Mouse (Mus musculus) midbrain, embryonic 11.5 days (tissue): ENCODE measurements around the gene Nkpd1. TPM values are rescaled to one million over a fixed set of nuclear protein-coding genes. Genes with fewer than 3 reads are reported as not detected.

ENCODE experiments used
- ATAC-seq: fragments of 200-750 bp; cut with Nextera tagmentation; 2 replicates; pipeline ENCODE4 v1.8.0; 2017; ENCODE audit warnings: moderate TSS enrichment, moderate library complexity; ENCODE audit not compliant: low FRiP score
- DNase-seq: peaks from one replicate; pipeline ENCODE4 v3.0.0; 2015; ENCODE audit warnings: low spot score; ENCODE audit errors: missing footprints
- H3K27ac ChIP-seq: fragments of 300-500 bp; sonication (generic); 2 replicates; pipeline ENCODE4 v1.5.1; 2014; ENCODE audit warnings: low read depth, low read length
- H3K27me3 ChIP-seq: fragments of 300-500 bp; sonication (generic); 2 replicates; pipeline ENCODE4 v1.6.1; 2014; ENCODE audit warnings: mild to moderate bottlenecking, low read length, moderate library complexity, mixed read lengths; ENCODE audit not compliant: control insufficient read depth, insufficient read depth
- H3K36me3 ChIP-seq: fragments of 300-500 bp; sonication (generic); 2 replicates; pipeline ENCODE4 v1.6.1; 2014; ENCODE audit warnings: mild to moderate bottlenecking, low read length, moderate library complexity, mixed read lengths; ENCODE audit not compliant: control insufficient read depth, insufficient read depth
- H3K4me1 ChIP-seq: fragments of 300-500 bp; sonication (generic); 2 replicates; pipeline ENCODE4 v1.6.1; 2014; ENCODE audit warnings: low read length; ENCODE audit not compliant: control insufficient read depth, insufficient read depth
- H3K4me2 ChIP-seq: fragments of 300-500 bp; sonication (generic); 2 replicates; pipeline ENCODE4 v1.6.1; 2014; ENCODE audit warnings: mild to moderate bottlenecking, moderate library complexity
- H3K4me3 ChIP-seq: fragments of 300-500 bp; sonication (generic); 2 replicates; pipeline ENCODE4 v1.5.1; 2014; ENCODE audit warnings: low read depth, low read length
- H3K9ac ChIP-seq: fragments of 300-500 bp; sonication (generic); 2 replicates; pipeline ENCODE4 v1.6.1; 2014; ENCODE audit warnings: low read length
- H3K9me3 ChIP-seq: fragments of 300-500 bp; sonication (generic); 2 replicates; pipeline ENCODE4 v1.6.1; 2016; ENCODE audit warnings: low read length; ENCODE audit not compliant: control insufficient read depth
- WGBS: fragments of 180-500 bp; shearing (Covaris S2); extraction: QIAGEN DNeasy Blood & Tissue Kit; methylation state at CpG from one replicate; pipeline ENCODE4 v1.1.7; 2014; 5-methylcytosine and 5-hydroxymethylcytosine counted together
- polyA plus RNA-seq: library from polyadenylated mRNA; unstranded; fragments of >200 nt; fragmentation: Nextera tagmentation; extraction: Ambion mirVana; gene quantifications from 2 replicates; pipeline ENCODE4 v1.2.1, GENCODE M21; 2014

Nkpd1 gene
- not detected in 2 replicates for polyA plus RNA-seq

GRCm38 (mm10) chr7:19517652-19518365 is at the start of gene Nkpd1:
Gene Nkpd1 (plus strand): TSS chr7:19517838.
- Histone ChIP-seq H3K36me3 (no peaks in the 10 kb centered on the region), H3K4me3 (peak within 1 kb of the TSS; percentile 9; the same call in 1 of the 2 replicates), H3K4me1 (peaks cover 13% of the 10 kb centered on the region; the same call in 1 of the 2 replicates), H3K9ac (peak within 1 kb of the TSS; percentile 59), H3K27ac (no peak within 1 kb of the TSS), H3K27me3 (peaks cover 47% of the 10 kb centered on the region), H3K4me2 (peak within 1 kb of the TSS; percentile 44), H3K9me3 (no peaks in the 10 kb centered on the region)
- DNase-seq (no peak), ATAC-seq (peak; percentile 25; the same call in 1 of the 2 replicates)
- WGBS = 5% methylated on average over 22 of the region's 29 CpGs

- Histone ChIP-seq H3K36me3 (no peaks in the 10 kb centered on the region), H3K4me1 (peaks cover 3% of the 10 kb centered on the region; the same call in 1 of the 2 replicates), H3K4me2 (no peak overlapping the region), H3K27me3 (peaks cover 40% of the 10 kb centered on the region), H3K9me3 (no peaks in the 10 kb centered on the region), H3K9ac (no peak overlapping the region), H3K4me3 (no peak overlapping the region), H3K27ac (no peak overlapping the region)
- 65% methylated on average over 12 of the region's 12 CpGs for WGBS
- ATAC-seq = no peak
- no peak for DNase-seq
These were observed 49.4 kb upstream of the Nkpd1 start for GRCm38 (mm10) chr7:19468279-19468678.

GRCm38 (mm10) chr7:19469404-19469803 is 48.2 kb upstream of the Nkpd1 start:
- ATAC-seq = no peak
- no peaks in the 10 kb centered on the region for H3K36me3 ChIP-seq
- no peak overlapping the region for H3K27ac ChIP-seq
- peaks cover 3% of the 10 kb centered on the region; the same call in 1 of the 2 replicates for H3K4me1 ChIP-seq
- no peak overlapping the region for H3K4me3 ChIP-seq
- no peaks in the 10 kb centered on the region for H3K9me3 ChIP-seq
- H3K27me3 ChIP-seq = peaks cover 51% of the 10 kb centered on the region
- no peak overlapping the region for H3K4me2 ChIP-seq
- H3K9ac ChIP-seq = no peak overlapping the region
- DNase-seq = peak; percentile 84
- WGBS = 15% methylated on average over 23 of the region's 23 CpGs

GRCm38 (mm10) chr7:19470308-19470707 is 47.3 kb upstream of the Nkpd1 start:
- Histone ChIP-seq H3K9me3 (no peaks in the 10 kb centered on the region), H3K9ac (no peak overlapping the region), H3K4me2 (no peak overlapping the region), H3K27me3 (peaks cover 59% of the 10 kb centered on the region), H3K4me3 (no peak overlapping the region), H3K36me3 (no peaks in the 10 kb centered on the region), H3K27ac (no peak overlapping the region), H3K4me1 (no peaks in the 10 kb centered on the region)
- WGBS = 10% methylated on average over 14 of the region's 14 CpGs
- DNase-seq (no peak), ATAC-seq (no peak)

- Histone ChIP-seq H3K9me3 (no peaks in the 10 kb centered on the region), H3K27me3 (peaks cover 67% of the 10 kb centered on the region), H3K4me2 (no peak overlapping the region), H3K4me3 (no peak overlapping the region), H3K36me3 (no peaks in the 10 kb centered on the region), H3K9ac (no peak overlapping the region), H3K4me1 (no peaks in the 10 kb centered on the region), H3K27ac (no peak overlapping the region)
- WGBS = 52% methylated on average over 4 of the region's 4 CpGs
- DNase-seq = no peak
- ATAC-seq = no peak
These were observed 45.2 kb upstream of the Nkpd1 start for GRCm38 (mm10) chr7:19472403-19472802.

GRCm38 (mm10) chr7:19473875-19474443 is 43.7 kb upstream of the Nkpd1 start:
- H3K27ac ChIP-seq = no peak overlapping the region
- H3K36me3 ChIP-seq = no peaks in the 10 kb centered on the region
- H3K4me2 ChIP-seq = peak overlapping the region; percentile 77
- H3K4me1 ChIP-seq = no peaks in the 10 kb centered on the region
- peak; percentile 94 for DNase-seq
- no peaks in the 10 kb centered on the region for H3K9me3 ChIP-seq
- ATAC-seq = peak; percentile 85
- H3K27me3 ChIP-seq = peaks cover 71% of the 10 kb centered on the region
- WGBS = under 1% methylated on average over 69 of the region's 89 CpGs
- H3K9ac ChIP-seq = peak overlapping the region; percentile 58
- H3K4me3 ChIP-seq = peak overlapping the region; percentile 48

- H3K36me3 ChIP-seq = no peaks in the 10 kb centered on the region
- no peak overlapping the region for H3K9ac ChIP-seq
- no peak overlapping the region for H3K27ac ChIP-seq
- DNase-seq (no peak), ATAC-seq (no peak)
- no peaks in the 10 kb centered on the region for H3K9me3 ChIP-seq
- 75% methylated on average over 2 of the region's 2 CpGs for WGBS
- peaks cover 44% of the 10 kb centered on the region for H3K27me3 ChIP-seq
- H3K4me1 ChIP-seq = no peaks in the 10 kb centered on the region
- no peak overlapping the region for H3K4me3 ChIP-seq
- H3K4me2 ChIP-seq = no peak overlapping the region
These were observed 40.6 kb upstream of the Nkpd1 start for GRCm38 (mm10) chr7:19477084-19477483.

GRCm38 (mm10) chr7:19477624-19478384 is 39.8 kb upstream of the Nkpd1 start:
- DNase-seq (no peak), ATAC-seq (no peak)
- 30% methylated on average over 14 of the region's 14 CpGs for WGBS
- Histone ChIP-seq H3K9ac (no peak overlapping the region), H3K27me3 (peaks cover 37% of the 10 kb centered on the region), H3K4me3 (no peak overlapping the region), H3K27ac (no peak overlapping the region), H3K4me1 (no peaks in the 10 kb centered on the region), H3K36me3 (no peaks in the 10 kb centered on the region), H3K4me2 (no peak overlapping the region), H3K9me3 (no peaks in the 10 kb centered on the region)

GRCm38 (mm10) chr7:19483281-19483680 is 34.4 kb upstream of the Nkpd1 start:
- no peak for DNase-seq
- no peaks in the 10 kb centered on the region for H3K36me3 ChIP-seq
- H3K4me1 ChIP-seq = no peaks in the 10 kb centered on the region
- H3K4me2 ChIP-seq = no peak overlapping the region
- peaks cover 5% of the 10 kb centered on the region for H3K27me3 ChIP-seq
- H3K4me3 ChIP-seq = no peak overlapping the region
- no peaks in the 10 kb centered on the region for H3K9me3 ChIP-seq
- no peak overlapping the region for H3K9ac ChIP-seq
- no peak for ATAC-seq
- 81% methylated on average over 8 of the region's 8 CpGs for WGBS
- no peak overlapping the region for H3K27ac ChIP-seq
